Mouse (Mus musculus) adrenal gland, adult 8-10 months (tissue): ENCODE measurements around the gene Cldn3. TPM values are rescaled to one million over a fixed set of nuclear protein-coding genes. Genes with fewer than 3 reads are reported as not detected.
A peak's percentile ranks its signal among the peaks of the same experiment; 100 is the strongest.

Experiments used
- DNase-seq: peaks from one replicate; pipeline ENCODE4 v3.0.0; 2022
- total RNA-seq, 4 experiments: library from RNA; stranded (reverse); gene quantifications; 2 replicates each; pipeline ENCODE4 v1.2.4; 2022

Cldn3 gene
- total RNA-seq, 4 experiments from 2014 or later: 1.1 to 1.5 (median 1.4) TPM; not detected in 1

- DNase-seq: peak; percentile 64
These were observed 49.8 kb downstream of the Cldn3 start for GRCm38 (mm10) chr5:135035608-135036359.

Other genes with a start within 250 kb of the Cldn3 start
- gene Eln, start 238.9 kb upstream of the Cldn3 start, total RNA-seq: 10 to 100 TPM in 2 of 4 experiments, 1 to 10 TPM in 2; 6.8 to 12.7 (median 9.7) TPM
- not detected for gene Tmem270, start 79.5 kb upstream of the Cldn3 start, total RNA-seq
- not detected for gene Cldn13, start 70.7 kb upstream of the Cldn3 start, total RNA-seq
- gene Mettl27, start 53.8 kb upstream of the Cldn3 start, total RNA-seq: 10 to 100 TPM; 22.1 to 55.7 (median 44.6) TPM
- gene Cldn4, start 39.3 kb upstream of the Cldn3 start, total RNA-seq: not detected
- 10 to 100 TPM; 52.4 to 65.4 (median 55.9) TPM for gene Abhd11, start 22.9 kb downstream of the Cldn3 start, total RNA-seq
- gene Stx1a, start 37.3 kb downstream of the Cldn3 start, total RNA-seq: 10 to 100 TPM in 3 of 4 experiments, 1 to 10 TPM in 1; 4.9 to 15.9 (median 12.1) TPM
- gene Dnajc30, start 78.0 kb downstream of the Cldn3 start, total RNA-seq: 10 to 100 TPM; 35.8 to 42.0 (median 38.7) TPM
- gene Bud23, start 78.7 kb downstream of the Cldn3 start, total RNA-seq: 10 to 100 TPM; 54.5 to 56.7 (median 55.8) TPM
- 1 to 10 TPM; 2.2 to 6.5 (median 4.8) TPM for gene Vps37d, start 92.1 kb downstream of the Cldn3 start, total RNA-seq
- gene Mlxipl, start 103.7 kb downstream of the Cldn3 start, total RNA-seq: 10 to 100 TPM; 33.6 to 42.9 (median 37.8) TPM
- gene Tbl2, start 163.4 kb downstream of the Cldn3 start, total RNA-seq: 10 to 100 TPM; 21.2 to 30.4 (median 25.6) TPM
- gene Bcl7b, start 182.1 kb downstream of the Cldn3 start, total RNA-seq: 10 to 100 TPM; 65.5 to 89.7 (median 78.2) TPM
- gene Baz1b, start 201.1 kb downstream of the Cldn3 start, total RNA-seq: 100 to 1,000 TPM in 1 of 4 experiments, 10 to 100 TPM in 3; 71.4 to 118 (median 94.8) TPM